Mouse (Mus musculus): Measurements from ENCODE around the gene Imp3.

Imp3 gene

DNA sequence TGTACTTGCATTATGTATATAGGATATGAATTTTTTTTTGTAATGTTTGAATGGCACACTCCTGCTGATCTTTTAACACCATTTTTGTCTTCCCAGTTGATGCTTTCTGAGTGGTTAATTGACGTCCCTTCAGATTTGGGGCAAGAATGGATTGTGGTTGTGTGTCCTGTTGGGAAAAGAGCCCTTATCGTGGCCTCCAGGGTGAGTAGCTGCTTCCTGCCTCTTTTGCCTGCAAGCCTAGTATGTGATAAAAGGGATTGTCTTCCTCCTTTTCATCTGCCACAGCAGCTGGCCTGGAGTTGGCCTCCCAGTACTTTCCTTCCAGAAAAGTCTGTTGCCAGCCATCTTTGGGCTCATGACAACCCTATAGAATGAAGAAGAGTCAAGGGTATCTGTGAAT is 32.9 kb downstream of the Imp3 start:
- no peak for DNase-seq (ENCODE audit: low read depth, low spot score)

- DNase-seq (ENCODE audit: low read depth, low spot score): no peak
Measured at GRCm38 (mm10) chr9:56973960-56974524, 36.8 kb downstream of the Imp3 start.

DNA sequence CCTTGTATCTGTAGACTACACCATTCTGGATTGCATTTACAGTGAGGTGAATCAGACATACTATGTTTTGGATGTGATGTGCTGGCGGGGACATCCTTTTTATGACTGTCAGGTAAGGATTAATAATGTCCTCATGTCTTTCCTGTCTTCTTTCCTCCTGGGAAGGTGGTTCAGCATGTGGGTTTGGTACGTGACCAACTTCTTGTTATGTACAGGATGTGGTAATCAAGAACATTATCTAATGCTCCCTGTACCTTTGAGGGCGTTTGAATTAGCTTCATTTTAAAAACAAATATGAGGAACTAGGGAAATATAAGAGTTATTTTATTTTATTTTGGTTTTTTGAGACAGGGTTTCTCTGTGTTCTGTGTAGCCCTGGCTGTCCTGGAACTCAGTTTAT is 37.9 kb downstream of the Imp3 start:
- no peak for DNase-seq (ENCODE audit: low read depth, low spot score)

DNA sequence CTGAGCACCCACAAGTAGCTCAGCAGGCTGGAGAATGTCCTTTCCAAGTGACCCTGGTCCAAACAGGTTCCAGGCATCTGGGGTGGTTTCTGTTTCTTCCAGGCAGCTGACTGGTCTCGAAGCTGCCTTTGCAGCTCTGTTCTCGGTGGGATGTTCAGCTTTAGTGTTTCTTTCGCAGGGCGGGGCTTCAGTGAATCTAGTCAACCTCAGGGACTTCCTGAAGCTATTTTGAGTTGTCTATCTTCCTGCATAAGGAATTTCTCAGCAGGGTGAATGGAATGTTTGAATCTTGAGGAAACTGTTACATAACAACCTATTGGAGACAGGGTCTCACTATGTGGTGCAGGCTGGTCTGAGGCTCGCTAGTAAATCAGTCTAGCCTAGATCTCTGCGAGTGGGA is 42.9 kb downstream of the Imp3 start:
- DNase-seq (ENCODE audit: low read depth, low spot score): no peak

GRCm38 (mm10) chr9:56981502-56981901 is 44.2 kb downstream of the Imp3 start:
- DNase-seq (ENCODE audit: low read depth, low spot score): no peak

All from skeletal muscle tissue, adult 2 months (tissue).